Mouse (Mus musculus): Measurements from ENCODE around the gene Olfr1199. TPM values are rescaled to one million over a fixed set of nuclear protein-coding genes. Genes with fewer than 3 reads are reported as not detected.

The Olfr1199 gene
- total and polyA plus RNA-seq, 3 experiments = not detected

- dilution Hi-C loops (cut with MboI; ENCODE audit: extremely low pct_ligation_motif_present, extremely low pct_unique_long_range_greater_than_20kb, low sequenced_read_pairs) (no loop called here), in situ Hi-C loops (cut with MboI; ENCODE audit: low pct_ligation_motif_present, low pct_unique_long_range_greater_than_20kb, low sequenced_read_pairs) (no loop called here)
Measured at GRCm38 (mm10) chr2:88770388-88770787, 10.1 kb upstream of the Olfr1199 start, which contains the start of gene Olfr1200. Gene Olfr1200, minus strand, starts transcription at chr2:88770488.

GRCm38 (mm10) chr2:88751270-88751669 is 9.0 kb downstream of the Olfr1199 start, which contains the start of gene Olfr1198:
Gene Olfr1198, minus strand, starts transcription at chr2:88751370.
- no peaks in the 10 kb centered on the region for H3K4me1 ChIP-seq (ENCODE audit: control insufficient read depth in 1 of 2, insufficient read depth in 2 of 2)
- no peaks in the 10 kb centered on the region for H3K27me3 ChIP-seq (replicated peaks)
- no peak within 1 kb of the TSS for H3K27ac ChIP-seq (ENCODE audit: insufficient read depth, low read depth)
- H3K79me2 ChIP-seq (replicated peaks; ENCODE audit: control insufficient read depth, extremely low read depth, insufficient read depth, poor library complexity, severe bottlenecking) = no peaks in the 10 kb centered on the region
- no peak within 1 kb of the TSS for H3K9ac ChIP-seq (ENCODE audit: insufficient read depth, low read depth)
- no peak within 1 kb of the TSS for H3K4me3 ChIP-seq (replicated peaks in 1 of 3; ENCODE audit: low read depth in 2 of 3, low read length in 2 of 3, poor library complexity in 1 of 3)
- TF ChIP-seq RCOR1 (conservative IDR thresholded peaks at IDR 0.05; ENCODE audit: low read depth, low read length) (no peak), JUND (conservative IDR thresholded peaks at IDR 0.05; ENCODE audit: low read depth, low read length) (no peak), KAT2A (IDR thresholded peaks at IDR 0.05; ENCODE audit: insufficient replicate concordance, low read length) (no peak), EP300 (IDR thresholded peaks at IDR 0.05; ENCODE audit: low read length) (no peak), SMC3 (IDR thresholded peaks at IDR 0.05; ENCODE audit: low read depth, low read length) (no peak), POLR2A (IDR thresholded peaks at IDR 0.05; ENCODE audit: low read depth, low read length) (no peak), NRF1 (IDR thresholded peaks at IDR 0.05; ENCODE audit: low read depth, low read length) (no peak), MYC (IDR thresholded peaks at IDR 0.05; ENCODE audit: low read depth, low read length) (no peak), SIN3A (IDR thresholded peaks at IDR 0.05; ENCODE audit: low read length) (no peak), TBP (conservative IDR thresholded peaks at IDR 0.05; ENCODE audit: low read depth, low read length) (no peak), CHD2 (IDR thresholded peaks at IDR 0.05; ENCODE audit: low read length) (no peak)
- no peak for DNase-seq (ENCODE audit: extremely low read depth)
- no peak within 1 kb of the TSS for H3K4me2 ChIP-seq (ENCODE audit: insufficient read depth, low read depth, poor library complexity, severe bottlenecking)
- in situ Hi-C loops (cut with MboI; ENCODE audit: low pct_ligation_motif_present, low pct_unique_long_range_greater_than_20kb, low sequenced_read_pairs) (no loop called here), dilution Hi-C loops (cut with MboI; ENCODE audit: extremely low pct_ligation_motif_present, extremely low pct_unique_long_range_greater_than_20kb, low sequenced_read_pairs) (no loop called here)
- no peaks in the 10 kb centered on the region for H3K36me3 ChIP-seq (replicated peaks in 1 of 2; ENCODE audit: control insufficient read depth in 1 of 2, insufficient read depth in 1 of 2, low read length in 1 of 2)
- peaks cover 13% of the 10 kb centered on the region for H3K9me3 ChIP-seq (replicated peaks; ENCODE audit: low read length)

More at GRCm38 (mm10) chr2:88770388-88770787, 10.1 kb upstream of the Olfr1199 start, which contains the start of gene Olfr1200:
- Histone ChIP-seq H3K27me3 (replicated peaks) (no peaks in the 10 kb centered on the region), H3K27ac (ENCODE audit: insufficient read depth, low read depth) (no peak within 1 kb of the TSS), H3K36me3 (replicated peaks in 1 of 2; ENCODE audit: control insufficient read depth in 1 of 2, insufficient read depth in 1 of 2, low read length in 1 of 2) (no peaks in the 10 kb centered on the region), H3K79me2 (replicated peaks; ENCODE audit: control insufficient read depth, extremely low read depth, insufficient read depth, poor library complexity, severe bottlenecking) (no peaks in the 10 kb centered on the region), H3K4me2 (ENCODE audit: insufficient read depth, low read depth, poor library complexity, severe bottlenecking) (no peak within 1 kb of the TSS), H3K9me3 (replicated peaks; ENCODE audit: low read length) (peaks cover 12% of the 10 kb centered on the region), H3K9ac (ENCODE audit: insufficient read depth, low read depth) (no peak within 1 kb of the TSS), H3K4me3 (replicated peaks in 1 of 3; ENCODE audit: low read depth in 2 of 3, low read length in 2 of 3, poor library complexity in 1 of 3) (no peak within 1 kb of the TSS), H3K4me1 (ENCODE audit: control insufficient read depth in 1 of 2, insufficient read depth in 2 of 2) (no peaks in the 10 kb centered on the region)
- TF ChIP-seq MAX (IDR thresholded peaks at IDR 0.05; ENCODE audit: low read length) (no peak), GABPA (IDR thresholded peaks at IDR 0.05; ENCODE audit: insufficient replicate concordance, low read depth, low read length) (no peak), USF1 (IDR thresholded peaks at IDR 0.05; ENCODE audit: low read depth, low read length) (no peak), CHD1 (IDR thresholded peaks at IDR 0.05; ENCODE audit: low read depth, low read length) (no peak), TCF12 (IDR thresholded peaks at IDR 0.05; ENCODE audit: low read depth, low read length) (no peak)
- DNase-seq (ENCODE audit: extremely low read depth) = no peak

Data from CH12.LX (cell line).